Mouse (Mus musculus) intestine, embryonic 14.5 days (tissue): ENCODE results near the gene Dennd4b. TPM values are rescaled to one million over a fixed set of nuclear protein-coding genes. Genes with fewer than 3 reads are reported as not detected.

ENCODE experiments used
- ATAC-seq: fragments of 200-750 bp; cut with Nextera tagmentation; replicated peaks from 2 replicates; pipeline ENCODE4 v1.8.0; 2017; ENCODE audit warnings: low read depth, moderate number of reproducible peaks, moderate TSS enrichment, moderate library complexity; ENCODE audit not compliant: low FRiP score, low TSS enrichment
- DNase-seq: peaks from one replicate; pipeline ENCODE4 v3.0.0-alpha.2; 2018; ENCODE audit warnings: low spot score
- H3K27ac ChIP-seq: fragments of 300-500 bp; sonication (generic); 2 replicates; pipeline ENCODE4 v1.5.1; 2014; ENCODE audit warnings: low read depth, mild to moderate bottlenecking, control low read depth
- H3K27me3 ChIP-seq: fragments of 300-500 bp; sonication (generic); replicated peaks from 2 replicates; pipeline ENCODE4 v1.6.1; 2014; ENCODE audit warnings: low read length, control low read depth; ENCODE audit not compliant: control insufficient read depth, insufficient read depth
- H3K36me3 ChIP-seq: fragments of 300-500 bp; sonication (generic); 2 replicates; pipeline ENCODE4 v1.6.1; 2014; ENCODE audit warnings: low read length, control low read depth; ENCODE audit not compliant: control insufficient read depth, insufficient read depth
- H3K4me1 ChIP-seq: fragments of 300-500 bp; sonication (generic); replicated peaks from 2 replicates; pipeline ENCODE4 v1.6.1; 2014; ENCODE audit warnings: low read length, control low read depth, mixed read lengths; ENCODE audit not compliant: control insufficient read depth, insufficient read depth
- H3K4me2 ChIP-seq: fragments of 300-500 bp; sonication (generic); 2 replicates; pipeline ENCODE4 v1.6.1; 2014; ENCODE audit warnings: low read length
- H3K4me3 ChIP-seq: fragments of 300-500 bp; sonication (generic); 2 replicates; pipeline ENCODE4 v1.5.1; 2014; ENCODE audit warnings: low read depth, low read length, control low read depth, mixed read lengths
- H3K9ac ChIP-seq: fragments of 300-500 bp; sonication (generic); 2 replicates; pipeline ENCODE4 v1.6.1; 2014; ENCODE audit warnings: mild to moderate bottlenecking, low read length
- H3K9me3 ChIP-seq: fragments of 300-500 bp; sonication (generic); 2 replicates; pipeline ENCODE4 v1.6.1; 2016; ENCODE audit warnings: low read length, control low read depth; ENCODE audit not compliant: control insufficient read depth
- WGBS: fragments of 180-500 bp; shearing (Covaris S2); extraction: QIAGEN DNeasy Blood & Tissue Kit; methylation state at CpG from one replicate; pipeline ENCODE4 v1.1.7; 2014; 5-methylcytosine and 5-hydroxymethylcytosine counted together
- polyA plus RNA-seq: library from polyadenylated mRNA; unstranded; fragments of >200 nt; fragmentation: Nextera tagmentation; extraction: Ambion mirVana; gene quantifications from 2 replicates; pipeline ENCODE4 v1.2.1, GENCODE M21; 2014

Gene Dennd4b
- polyA plus RNA-seq, 1 experiment from 2014 or later: 4.9 TPM

DNA sequence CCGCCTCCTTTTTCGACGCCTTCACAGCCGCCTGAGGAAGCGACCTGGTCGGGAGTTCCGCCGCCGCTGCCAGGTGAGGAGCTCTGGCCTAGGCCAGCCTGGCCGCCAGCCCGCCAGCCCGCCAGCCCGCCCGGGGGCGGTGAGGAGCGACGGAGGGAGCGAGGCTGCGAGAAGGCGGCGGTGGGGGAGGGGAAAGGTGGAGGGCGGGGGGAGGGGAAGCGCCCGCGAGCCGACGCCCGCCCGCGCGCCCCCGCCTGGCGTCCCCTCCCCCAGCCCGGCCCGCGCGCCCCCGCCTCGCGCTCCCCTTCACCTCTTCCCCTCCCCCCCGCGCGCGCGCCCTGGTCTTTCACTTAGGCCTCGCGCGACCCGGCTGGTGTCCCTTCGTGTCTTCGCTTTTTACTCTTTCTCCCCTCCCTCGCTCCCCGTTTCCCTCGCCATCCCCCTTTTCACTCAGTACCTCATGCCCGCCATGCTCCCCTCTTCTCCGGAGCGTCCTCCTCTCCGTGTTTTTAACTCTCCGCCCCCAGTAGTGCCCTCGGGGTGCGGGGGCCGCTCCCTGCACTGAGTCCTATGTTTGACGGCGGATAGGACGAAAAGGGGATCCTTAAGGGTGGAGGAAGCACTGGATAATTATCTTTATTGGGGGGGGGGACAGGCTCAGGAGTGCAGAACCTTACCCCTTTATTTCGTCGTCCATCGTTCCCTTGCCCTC, 28.5 kb downstream of the Dennd4b start:
- H3K4me3 ChIP-seq: peak overlapping the region; percentile 74
- ATAC-seq: peak; percentile 56
- H3K9ac ChIP-seq: peak overlapping the region; percentile 74
- under 1% methylated on average over 25 of the region's 68 CpGs for WGBS
- no peaks in the 10 kb centered on the region for H3K9me3 ChIP-seq
- no peaks in the 10 kb centered on the region for H3K27me3 ChIP-seq
- peak overlapping the region; percentile 96 for H3K27ac ChIP-seq
- H3K4me2 ChIP-seq: peak overlapping the region; percentile 91
- H3K36me3 ChIP-seq: no peaks in the 10 kb centered on the region
- peaks cover 13% of the 10 kb centered on the region; the same call in 1 of the 2 replicates for H3K4me1 ChIP-seq
- peak; percentile 87 for DNase-seq

DNA sequence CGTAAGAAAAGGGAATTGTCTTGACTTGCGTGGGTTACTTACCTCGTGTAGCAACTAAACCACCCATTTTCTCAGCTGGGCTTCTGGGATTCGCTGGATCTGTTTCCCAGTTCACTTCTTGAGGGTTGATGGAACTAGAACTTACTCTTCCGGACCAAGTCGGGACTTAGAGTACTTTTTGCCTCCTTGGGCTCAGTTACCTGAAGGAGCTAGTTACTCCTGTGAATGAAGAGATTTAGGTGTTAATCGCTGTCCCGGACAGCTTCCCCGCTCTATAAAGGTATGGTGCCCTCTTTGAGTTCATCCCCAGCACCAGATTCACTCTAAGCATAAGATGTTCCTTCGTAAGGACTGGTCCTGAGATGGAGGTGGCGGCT, 29.1 kb downstream of the Dennd4b start:
- Histone ChIP-seq H3K9me3 (no peaks in the 10 kb centered on the region), H3K4me3 (peak overlapping the region; percentile 74), H3K27ac (peak overlapping the region; percentile 96), H3K36me3 (no peaks in the 10 kb centered on the region), H3K4me1 (peaks cover 13% of the 10 kb centered on the region; the same call in 1 of the 2 replicates), H3K27me3 (no peaks in the 10 kb centered on the region), H3K9ac (peak overlapping the region; percentile 74), H3K4me2 (peak overlapping the region; percentile 91)
- 3% methylated on average over 11 of the region's 11 CpGs for WGBS
- ATAC-seq: no peak
- DNase-seq: no peak

GRCm38 (mm10) chr3:90294651-90295050, 29.7 kb downstream of the Dennd4b start:
- H3K4me3 ChIP-seq: peak overlapping the region; percentile 74
- H3K4me2 ChIP-seq: peak overlapping the region; percentile 91
- no peak for DNase-seq
- H3K27ac ChIP-seq: no peak overlapping the region
- H3K9ac ChIP-seq: no peak overlapping the region
- no peaks in the 10 kb centered on the region for H3K36me3 ChIP-seq
- ATAC-seq: no peak
- no peaks in the 10 kb centered on the region for H3K9me3 ChIP-seq
- WGBS: 67% methylated on average over 2 of the region's 2 CpGs
- no peaks in the 10 kb centered on the region for H3K27me3 ChIP-seq
- peaks cover 13% of the 10 kb centered on the region; the same call in 1 of the 2 replicates for H3K4me1 ChIP-seq

- H3K27me3 ChIP-seq: no peaks in the 10 kb centered on the region
- 0 out of 2 replicates have a peak, but pooled peaks cover 2% of the 10 kb centered on the region for H3K4me1 ChIP-seq
- H3K9me3 ChIP-seq: no peaks in the 10 kb centered on the region
- 68% methylated on average over 3 of the region's 3 CpGs for WGBS
- H3K27ac ChIP-seq: no peak overlapping the region
- DNase-seq: no peak
- H3K4me2 ChIP-seq: no peak overlapping the region
- ATAC-seq: no peak
- peaks cover 4% of the 10 kb centered on the region; the same call in 1 of the 2 replicates for H3K36me3 ChIP-seq
- H3K4me3 ChIP-seq: no peak overlapping the region
- H3K9ac ChIP-seq: no peak overlapping the region
Observed at GRCm38 (mm10) chr3:90305801-90306200, 40.8 kb downstream of the Dennd4b start.

GRCm38 (mm10) chr3:90309589-90309988, 44.6 kb downstream of the Dennd4b start:
- H3K27ac ChIP-seq: no peak overlapping the region
- peaks cover 4% of the 10 kb centered on the region; the same call in 1 of the 2 replicates for H3K36me3 ChIP-seq
- H3K4me3 ChIP-seq: no peak overlapping the region
- ATAC-seq (no peak), DNase-seq (no peak)
- no peaks in the 10 kb centered on the region for H3K9me3 ChIP-seq
- H3K4me2 ChIP-seq: no peak overlapping the region
- no peaks in the 10 kb centered on the region for H3K27me3 ChIP-seq
- no peak overlapping the region for H3K9ac ChIP-seq
- 0 out of 2 replicates have a peak, but pooled peaks cover 2% of the 10 kb centered on the region for H3K4me1 ChIP-seq

GRCm38 (mm10) chr3:90313367-90313766, 48.4 kb downstream of the Dennd4b start:
- H3K9ac ChIP-seq: no peak overlapping the region
- 0 out of 2 replicates have a peak, but pooled peaks cover 2% of the 10 kb centered on the region for H3K4me1 ChIP-seq
- ATAC-seq: no peak
- no peaks in the 10 kb centered on the region for H3K27me3 ChIP-seq
- H3K36me3 ChIP-seq: no peaks in the 10 kb centered on the region
- no peak for DNase-seq
- no peak overlapping the region for H3K4me3 ChIP-seq
- H3K27ac ChIP-seq: no peak overlapping the region
- no peaks in the 10 kb centered on the region for H3K9me3 ChIP-seq
- H3K4me2 ChIP-seq: no peak overlapping the region

DNA sequence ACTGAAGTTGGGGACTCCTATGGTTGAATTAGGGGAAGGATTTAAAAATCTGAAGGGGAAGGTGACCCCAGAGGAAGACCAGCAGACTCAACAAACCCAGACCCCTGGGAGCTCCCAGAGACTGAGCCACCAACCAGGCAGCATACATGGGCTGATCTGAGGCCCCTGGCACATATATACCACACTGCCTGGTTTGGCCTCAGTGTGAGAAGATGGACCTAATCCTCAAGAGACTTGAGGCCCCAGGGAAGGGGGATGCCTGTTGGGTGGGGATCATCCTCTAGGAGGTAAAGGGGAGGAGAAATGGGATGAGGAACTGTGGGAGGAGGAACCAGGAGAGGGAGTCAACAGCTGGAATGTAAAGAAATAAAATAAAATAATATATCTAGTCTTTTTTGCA, 49.3 kb downstream of the Dennd4b start:
- no peak overlapping the region for H3K4me3 ChIP-seq
- H3K4me1 ChIP-seq: no peaks in the 10 kb centered on the region
- DNase-seq (no peak), ATAC-seq (no peak)
- no peak overlapping the region for H3K9ac ChIP-seq
- H3K36me3 ChIP-seq: no peaks in the 10 kb centered on the region
- no peaks in the 10 kb centered on the region for H3K27me3 ChIP-seq
- no peak overlapping the region for H3K4me2 ChIP-seq
- no peak overlapping the region for H3K27ac ChIP-seq
- H3K9me3 ChIP-seq: no peaks in the 10 kb centered on the region

DNA sequence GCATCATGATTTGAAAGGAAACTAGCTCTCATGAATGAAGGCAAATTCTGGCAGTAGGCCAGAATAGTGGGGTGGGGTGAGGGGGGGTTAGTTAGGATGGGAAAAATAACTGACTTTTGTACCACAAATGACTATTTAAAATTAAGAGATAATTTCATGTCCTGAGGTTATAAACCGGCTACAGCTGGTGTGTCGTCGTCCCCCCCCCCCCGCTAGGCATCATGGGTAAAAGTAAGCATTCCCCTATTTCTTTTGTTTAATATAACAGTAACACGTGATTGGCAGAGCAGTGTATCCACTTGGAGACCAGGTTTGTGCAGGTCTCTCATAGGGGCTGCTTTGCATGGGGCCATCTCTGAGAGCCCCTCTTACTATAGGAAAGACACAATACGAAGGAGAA, 57.3 kb downstream of the Dennd4b start:
- peak overlapping the region; percentile 34 for H3K4me2 ChIP-seq
- 48% methylated on average over 6 of the region's 6 CpGs for WGBS
- H3K9me3 ChIP-seq: no peaks in the 10 kb centered on the region
- peak overlapping the region; percentile 47 for H3K27ac ChIP-seq
- peaks cover 29% of the 10 kb centered on the region for H3K4me1 ChIP-seq
- H3K36me3 ChIP-seq: no peaks in the 10 kb centered on the region
- no peak overlapping the region for H3K9ac ChIP-seq
- H3K4me3 ChIP-seq: no peak overlapping the region
- DNase-seq (peak; percentile 62), ATAC-seq (0 out of 2 replicates have a peak, but pooled peaks have one; percentile 36)
- H3K27me3 ChIP-seq: no peaks in the 10 kb centered on the region

- no peak overlapping the region for H3K9ac ChIP-seq
- peak overlapping the region; percentile 34 for H3K4me2 ChIP-seq
- H3K9me3 ChIP-seq: no peaks in the 10 kb centered on the region
- H3K4me1 ChIP-seq: peaks cover 29% of the 10 kb centered on the region
- 12% methylated on average over 5 of the region's 5 CpGs for WGBS
- no peaks in the 10 kb centered on the region for H3K27me3 ChIP-seq
- peak overlapping the region; percentile 75 for H3K27ac ChIP-seq
- DNase-seq (peak; percentile 87), ATAC-seq (peak; percentile 70; the same call in 1 of the 2 replicates)
- no peak overlapping the region for H3K4me3 ChIP-seq
- no peaks in the 10 kb centered on the region for H3K36me3 ChIP-seq
Observed at GRCm38 (mm10) chr3:90323119-90323518, 58.1 kb downstream of the Dennd4b start.
